Mouse (Mus musculus) stomach, embryonic 16.5 days (tissue): ENCODE measurements around the gene Vmn1r43. TPM values are rescaled to one million over a fixed set of nuclear protein-coding genes. Genes with fewer than 3 reads are reported as not detected.
"Not testable (repeated sequence)": the region's sequence is repeated elsewhere in the genome, so short reads cannot be mapped to it uniquely, and the experiment has no call there.

ENCODE experiments used
- ATAC-seq: fragments of 200-750 bp; cut with Nextera tagmentation; 2 replicates; pipeline ENCODE4 v1.8.0; 2017; ENCODE audit warnings: moderate number of reproducible peaks, moderate TSS enrichment; ENCODE audit not compliant: insufficient read depth, low FRiP score
- H3K27ac ChIP-seq: fragments of 300-500 bp; sonication (generic); 2 replicates; pipeline ENCODE4 v1.5.1; 2014; ENCODE audit warnings: low read length
- H3K27me3 ChIP-seq: fragments of 300-500 bp; sonication (generic); 2 replicates; pipeline ENCODE4 v1.6.1; 2014; ENCODE audit warnings: low read length, control low read depth, mixed read lengths; ENCODE audit not compliant: control insufficient read depth, insufficient read depth
- H3K36me3 ChIP-seq: fragments of 300-500 bp; sonication (generic); 2 replicates; pipeline ENCODE4 v1.6.1; 2014; ENCODE audit warnings: low read length; ENCODE audit not compliant: control insufficient read depth, insufficient read depth
- H3K4me1 ChIP-seq: fragments of 300-500 bp; sonication (generic); 2 replicates; pipeline ENCODE4 v1.6.1; 2014; ENCODE audit warnings: low read length, control low read depth, mixed read lengths; ENCODE audit not compliant: control insufficient read depth, insufficient read depth
- H3K4me2 ChIP-seq: fragments of 300-500 bp; sonication (generic); 2 replicates; pipeline ENCODE4 v1.6.1; 2014; ENCODE audit warnings: low read depth, low read length, mixed read lengths
- H3K4me3 ChIP-seq: fragments of 300-500 bp; sonication (generic); replicated peaks from 2 replicates; pipeline ENCODE4 v1.5.1; 2014; ENCODE audit warnings: mild to moderate bottlenecking, low read length
- H3K9ac ChIP-seq: fragments of 300-500 bp; sonication (generic); 2 replicates; pipeline ENCODE4 v1.6.1; 2014; ENCODE audit warnings: low read length
- H3K9me3 ChIP-seq: fragments of 300-500 bp; sonication (generic); replicated peaks from 2 replicates; pipeline ENCODE4 v1.6.1; 2016; ENCODE audit warnings: low read length, control low read depth; ENCODE audit not compliant: control insufficient read depth
- WGBS: fragments of 180-500 bp; shearing (Covaris S2); extraction: QIAGEN DNeasy Blood & Tissue Kit; methylation state at CpG from one replicate; pipeline ENCODE4 v1.1.7; 2014; 5-methylcytosine and 5-hydroxymethylcytosine counted together
- polyA plus RNA-seq: library from polyadenylated mRNA; unstranded; fragments of >200 nt; fragmentation: Nextera tagmentation; extraction: Ambion mirVana; gene quantifications from 2 replicates; pipeline ENCODE4 v1.2.1, GENCODE M21; 2015

Vmn1r43 gene
- polyA plus RNA-seq: 0.01 and 0.05 TPM in 2 replicates

DNA sequence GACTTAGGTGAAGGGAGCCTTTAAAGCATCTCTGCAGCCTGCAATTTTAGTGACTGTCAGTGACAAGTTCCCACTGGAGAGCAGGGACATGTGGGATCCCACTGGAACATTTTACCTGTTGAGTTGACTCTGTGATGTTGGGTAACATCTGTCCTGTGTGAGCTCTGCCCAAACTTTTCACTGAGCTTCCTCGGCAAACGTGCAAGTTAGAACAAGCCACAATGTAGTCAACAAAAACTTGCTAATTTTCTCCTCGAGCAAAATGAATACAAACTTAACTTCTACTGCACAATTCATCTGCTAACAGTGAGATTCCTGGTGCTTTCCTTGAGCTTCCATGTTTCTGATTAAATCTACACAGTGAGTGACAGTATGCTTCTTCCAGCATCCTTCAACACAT, at the start of gene Vmn1r43, which contains the start of gene Vmn1r42:
Gene Vmn1r43 (minus strand): TSS at position 101 of the 400 bp plus-strand sequence.
Gene Vmn1r42 (minus strand): TSS at position 101 of the 400 bp plus-strand sequence.
- H3K4me1 ChIP-seq, H3K9me3 ChIP-seq, H3K27me3 ChIP-seq, H3K36me3 ChIP-seq, H3K9ac ChIP-seq, H3K4me3 ChIP-seq, H3K27ac ChIP-seq, H3K4me2 ChIP-seq, ATAC-seq: not testable (repeated sequence)
- WGBS: 74% methylated on average over 3 of the region's 3 CpGs

DNA sequence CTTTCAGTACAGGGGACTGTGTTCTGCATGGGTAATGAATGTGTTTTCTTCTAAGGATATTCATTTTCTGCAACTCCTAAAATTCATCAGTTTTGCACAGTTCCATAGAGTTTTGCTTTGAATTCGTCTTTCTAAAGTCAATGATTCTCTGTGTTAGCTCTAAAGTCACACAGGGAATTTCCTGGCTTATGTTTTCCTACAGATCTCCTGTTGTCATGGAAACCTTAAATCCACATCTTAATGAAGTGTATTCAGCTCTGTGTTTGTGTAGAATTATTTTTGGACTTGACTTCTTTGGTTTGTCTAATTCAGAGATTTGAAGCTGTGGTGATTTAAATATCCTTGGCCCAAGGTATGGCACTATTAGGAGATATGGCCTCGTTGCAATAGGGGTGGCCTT, 7.6 kb upstream of the Vmn1r43 start:
- Histone ChIP-seq H3K36me3 (no peaks in the 10 kb centered on the region), H3K9me3 (no peaks in the 10 kb centered on the region), H3K4me1 (no peaks in the 10 kb centered on the region), H3K9ac (no peak overlapping the region), H3K27ac (no peak overlapping the region), H3K4me3 (no peak overlapping the region), H3K4me2 (no peak overlapping the region), H3K27me3 (no peaks in the 10 kb centered on the region)
- 57% methylated on average over 2 of the region's 2 CpGs for WGBS
- no peak for ATAC-seq

DNA sequence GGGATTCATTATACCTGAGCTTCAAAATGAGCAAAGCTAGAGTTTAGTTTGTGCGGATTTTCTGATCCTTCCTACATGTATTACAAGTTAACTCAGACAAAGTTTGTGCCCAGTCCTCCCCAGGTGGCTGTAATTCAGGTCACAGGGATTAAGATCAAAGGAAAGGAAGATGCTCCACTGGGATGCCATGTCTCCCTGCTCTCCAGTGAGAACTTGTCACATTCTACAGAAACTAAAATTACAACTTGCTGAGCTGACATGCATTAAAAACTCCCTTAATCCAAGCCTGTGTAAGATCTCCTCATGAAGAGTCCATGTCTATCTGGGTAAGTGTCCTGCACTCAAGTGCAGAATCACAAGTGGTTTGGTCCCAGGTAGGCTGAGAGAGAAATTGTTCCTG, 7.1 kb upstream of the Vmn1r43 start, which contains the start of gene Vmn1r44:
Gene Vmn1r44 (plus strand): TSS at position 301 of the 400 bp plus-strand sequence.
- 69% methylated on average over 1 of the region's 1 CpGs for WGBS
- H3K27ac ChIP-seq: no peak within 1 kb of the TSS
- H3K4me1 ChIP-seq: no peaks in the 10 kb centered on the region
- ATAC-seq: no peak
- H3K9ac ChIP-seq: no peak within 1 kb of the TSS
- H3K4me3 ChIP-seq: no peak within 1 kb of the TSS
- H3K36me3 ChIP-seq: no peaks in the 10 kb centered on the region
- no peaks in the 10 kb centered on the region for H3K27me3 ChIP-seq
- H3K4me2 ChIP-seq: no peak within 1 kb of the TSS
- H3K9me3 ChIP-seq: no peaks in the 10 kb centered on the region

DNA sequence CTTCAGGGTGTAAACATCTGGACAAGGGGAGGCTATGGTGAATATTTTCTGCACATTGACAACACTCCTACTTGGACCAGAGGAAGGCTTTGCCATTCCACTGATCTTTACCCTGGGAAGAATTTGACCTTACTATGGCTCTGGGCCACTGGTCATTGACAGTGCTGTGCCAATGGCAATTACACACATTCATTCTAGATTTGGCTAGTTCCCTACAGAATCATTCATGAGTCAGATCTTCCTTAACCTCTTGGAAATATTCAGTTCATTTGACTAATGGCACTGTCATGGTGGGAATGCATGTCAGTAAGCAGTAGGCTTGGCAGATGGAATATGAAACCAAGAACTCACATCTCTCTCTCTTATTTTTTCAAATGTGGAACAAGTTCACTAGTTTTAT, 4.7 kb upstream of the Vmn1r43 start:
- Histone ChIP-seq H3K9ac (no peak overlapping the region), H3K36me3 (no peaks in the 10 kb centered on the region), H3K4me2 (no peak overlapping the region), H3K27ac (no peak overlapping the region), H3K27me3 (no peaks in the 10 kb centered on the region), H3K4me1 (no peaks in the 10 kb centered on the region), H3K4me3 (no peak overlapping the region), H3K9me3 (no peaks in the 10 kb centered on the region)
- ATAC-seq: no peak

DNA sequence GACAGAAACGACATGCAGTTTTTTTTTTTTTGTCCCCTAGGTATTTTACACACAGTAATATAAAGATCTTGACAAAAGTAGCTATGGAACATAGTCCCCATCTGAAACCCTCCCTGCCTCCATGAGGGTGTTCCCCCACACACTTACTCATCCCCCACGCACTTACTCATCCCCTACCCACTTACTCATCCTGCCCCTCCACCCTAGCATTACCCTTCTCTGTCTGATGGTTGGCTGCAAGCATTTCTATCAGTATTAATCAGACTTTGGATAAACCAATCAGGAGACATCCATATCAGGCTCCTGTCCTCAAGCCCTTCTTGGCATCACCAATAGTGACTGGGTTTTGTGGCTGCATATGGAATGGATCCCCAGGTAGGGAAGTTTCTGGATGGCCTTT, 750 bp upstream of the Vmn1r43 start:
- no peaks in the 10 kb centered on the region for H3K4me1 ChIP-seq
- no peak overlapping the region for H3K9ac ChIP-seq
- no peak overlapping the region for H3K4me3 ChIP-seq
- H3K9me3 ChIP-seq: no peaks in the 10 kb centered on the region
- no peak overlapping the region for H3K4me2 ChIP-seq
- no peaks in the 10 kb centered on the region for H3K27me3 ChIP-seq
- ATAC-seq: no peak
- H3K27ac ChIP-seq: no peak overlapping the region
- 70% methylated on average over 2 of the region's 2 CpGs for WGBS
- no peaks in the 10 kb centered on the region for H3K36me3 ChIP-seq

DNA sequence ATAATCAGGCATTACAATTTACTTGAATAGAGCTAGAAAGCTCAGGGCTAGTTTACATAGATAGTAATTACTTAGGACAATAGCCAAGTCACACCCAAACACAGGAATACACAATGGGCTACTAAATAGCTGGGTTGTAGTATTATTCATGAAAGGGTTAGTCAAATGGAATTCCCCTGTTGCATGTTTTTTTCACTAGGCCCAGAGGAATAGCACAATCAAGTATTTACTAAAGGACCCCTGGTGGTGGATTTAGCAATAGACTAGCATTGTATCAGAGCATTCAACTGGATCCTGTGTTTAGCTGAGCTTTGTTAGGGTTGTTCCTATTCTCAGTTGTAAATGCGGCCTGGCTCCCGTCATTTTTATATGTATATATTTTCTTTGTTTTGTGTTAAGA, 8.2 kb downstream of the Vmn1r43 start:
- Histone ChIP-seq H3K9me3 (0 out of 2 replicates have a peak, but pooled peaks cover 8% of the 10 kb centered on the region), H3K27ac (no peak overlapping the region), H3K4me3 (no peak overlapping the region), H3K4me2 (no peak overlapping the region), H3K9ac (no peak overlapping the region), H3K27me3 (no peaks in the 10 kb centered on the region), H3K4me1 (no peaks in the 10 kb centered on the region), H3K36me3 (no peaks in the 10 kb centered on the region)
- ATAC-seq: no peak
- 90% methylated on average over 2 of the region's 2 CpGs for WGBS

DNA sequence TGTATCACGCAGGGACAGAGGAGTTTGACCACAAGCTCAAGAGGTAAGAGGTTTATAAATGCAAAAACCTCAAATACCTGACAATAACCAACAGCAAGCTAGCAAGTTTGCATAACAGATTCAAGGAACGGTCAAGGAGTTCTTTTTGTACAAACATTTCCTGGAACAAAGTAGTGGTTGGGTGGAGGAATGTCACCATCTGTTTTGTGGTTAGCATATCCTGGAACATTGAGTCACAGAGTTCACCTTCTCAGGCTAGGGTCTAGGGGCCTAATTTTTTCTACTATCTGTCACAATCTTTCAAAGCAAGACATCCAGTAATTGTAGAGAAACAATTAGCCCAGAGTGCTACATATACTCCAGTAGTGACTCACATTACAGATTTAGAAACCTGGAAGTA, 8.9 kb downstream of the Vmn1r43 start:
- no peak overlapping the region for H3K9ac ChIP-seq
- no peaks in the 10 kb centered on the region for H3K4me1 ChIP-seq
- no peak for ATAC-seq
- WGBS: 88% methylated on average over 2 of the region's 2 CpGs
- no peak overlapping the region for H3K4me2 ChIP-seq
- H3K27ac ChIP-seq: no peak overlapping the region
- H3K27me3 ChIP-seq: no peaks in the 10 kb centered on the region
- H3K4me3 ChIP-seq: no peak overlapping the region
- H3K9me3 ChIP-seq: 0 out of 2 replicates have a peak, but pooled peaks cover 8% of the 10 kb centered on the region
- H3K36me3 ChIP-seq: no peaks in the 10 kb centered on the region

DNA sequence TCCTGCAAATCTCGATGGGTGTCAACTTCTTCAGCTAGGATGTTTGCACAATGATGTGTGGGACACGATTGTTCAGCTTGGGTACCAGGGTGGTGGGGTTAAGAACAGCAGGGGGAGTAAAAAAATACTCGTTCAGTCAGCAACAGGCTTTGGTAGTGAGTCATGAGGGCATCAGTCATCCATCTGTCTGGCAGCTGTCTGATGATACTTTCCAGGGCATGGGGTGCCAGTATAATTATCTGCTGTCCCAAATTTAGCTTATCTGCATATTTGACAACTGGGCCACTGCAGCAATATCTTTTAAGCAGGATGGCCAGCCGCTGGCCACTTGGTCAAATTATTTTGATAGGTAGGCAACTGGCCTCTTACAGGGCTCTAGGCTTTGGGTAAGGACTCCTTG, 12.4 kb downstream of the Vmn1r43 start:
- Histone ChIP-seq H3K9me3 (peaks cover 15% of the 10 kb centered on the region; the same call in 1 of the 2 replicates), H3K27me3 (no peaks in the 10 kb centered on the region), H3K4me2 (no peak overlapping the region), H3K4me1 (no peaks in the 10 kb centered on the region), H3K36me3 (no peaks in the 10 kb centered on the region), H3K4me3 (no peak overlapping the region), H3K9ac (no peak overlapping the region), H3K27ac (no peak overlapping the region)
- ATAC-seq: no peak
- WGBS: 77% methylated on average over 4 of the region's 4 CpGs

DNA sequence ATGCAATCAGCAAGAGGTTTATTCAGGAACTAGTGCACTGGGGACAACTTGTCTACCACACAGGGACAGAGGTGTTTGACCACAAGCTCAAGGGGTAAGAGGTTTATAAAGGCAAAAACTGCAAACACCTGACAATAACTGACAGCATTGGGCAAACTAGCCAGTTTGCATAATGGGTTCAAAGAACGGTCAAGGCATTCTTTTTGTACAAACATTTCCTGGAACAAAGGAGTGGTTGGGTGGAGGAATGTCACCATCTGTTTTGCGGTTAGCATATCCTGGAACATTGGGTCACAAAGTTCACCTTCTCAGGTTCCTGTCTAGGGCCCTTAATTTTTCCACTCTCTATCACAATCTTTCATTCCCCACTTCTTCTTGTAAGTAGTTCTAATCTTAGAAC, 16.4 kb downstream of the Vmn1r43 start:
- peaks cover 9% of the 10 kb centered on the region; the same call in 1 of the 2 replicates for H3K9me3 ChIP-seq
- no peaks in the 10 kb centered on the region for H3K4me1 ChIP-seq
- no peak overlapping the region for H3K4me3 ChIP-seq
- no peak overlapping the region for H3K9ac ChIP-seq
- H3K36me3 ChIP-seq: no peaks in the 10 kb centered on the region
- ATAC-seq: no peak
- H3K27me3 ChIP-seq: no peaks in the 10 kb centered on the region
- no peak overlapping the region for H3K27ac ChIP-seq
- H3K4me2 ChIP-seq: no peak overlapping the region
- 61% methylated on average over 2 of the region's 2 CpGs for WGBS

DNA sequence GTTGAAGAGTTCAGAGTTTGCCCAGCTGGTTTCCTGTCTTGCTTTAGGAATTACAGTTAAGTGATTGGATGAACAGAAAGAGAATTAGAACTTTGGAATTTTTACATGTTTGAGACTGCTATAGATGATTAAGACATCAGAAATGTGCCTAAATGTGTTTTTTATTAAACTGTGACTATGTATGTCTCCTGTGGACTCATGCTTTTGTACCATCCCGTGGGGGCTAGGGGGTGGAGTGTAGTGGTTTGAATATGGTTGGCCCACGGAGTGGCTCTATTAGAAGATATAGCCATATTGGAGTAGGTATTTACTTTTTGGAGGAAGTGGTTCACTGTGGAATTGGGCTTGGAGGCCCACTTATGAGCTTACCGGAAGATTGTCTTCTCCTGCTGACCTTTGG, 18.7 kb downstream of the Vmn1r43 start:
- Histone ChIP-seq H3K9me3 (peaks cover 7% of the 10 kb centered on the region; the same call in 1 of the 2 replicates), H3K4me3 (no peak overlapping the region), H3K4me1 (no peaks in the 10 kb centered on the region), H3K27me3 (no peaks in the 10 kb centered on the region), H3K9ac (no peak overlapping the region), H3K27ac (no peak overlapping the region), H3K36me3 (no peaks in the 10 kb centered on the region), H3K4me2 (no peak overlapping the region)
- ATAC-seq: no peak
- 75% methylated on average over 3 of the region's 3 CpGs for WGBS
